Mouse (Mus musculus) Muller cell, postnatal 12 days (primary cell): Measurements from ENCODE around the gene Plekha4.
"Not testable (repeated sequence)": the region's sequence is repeated elsewhere in the genome, so short reads cannot be mapped to it uniquely, and the experiment has no call there.

Source experiments
- DNase-seq: peaks from one replicate; pipeline ENCODE4 v3.0.0-alpha.2; 2015; ENCODE audit errors: inconsistent ontology term

Plekha4 gene

DNA sequence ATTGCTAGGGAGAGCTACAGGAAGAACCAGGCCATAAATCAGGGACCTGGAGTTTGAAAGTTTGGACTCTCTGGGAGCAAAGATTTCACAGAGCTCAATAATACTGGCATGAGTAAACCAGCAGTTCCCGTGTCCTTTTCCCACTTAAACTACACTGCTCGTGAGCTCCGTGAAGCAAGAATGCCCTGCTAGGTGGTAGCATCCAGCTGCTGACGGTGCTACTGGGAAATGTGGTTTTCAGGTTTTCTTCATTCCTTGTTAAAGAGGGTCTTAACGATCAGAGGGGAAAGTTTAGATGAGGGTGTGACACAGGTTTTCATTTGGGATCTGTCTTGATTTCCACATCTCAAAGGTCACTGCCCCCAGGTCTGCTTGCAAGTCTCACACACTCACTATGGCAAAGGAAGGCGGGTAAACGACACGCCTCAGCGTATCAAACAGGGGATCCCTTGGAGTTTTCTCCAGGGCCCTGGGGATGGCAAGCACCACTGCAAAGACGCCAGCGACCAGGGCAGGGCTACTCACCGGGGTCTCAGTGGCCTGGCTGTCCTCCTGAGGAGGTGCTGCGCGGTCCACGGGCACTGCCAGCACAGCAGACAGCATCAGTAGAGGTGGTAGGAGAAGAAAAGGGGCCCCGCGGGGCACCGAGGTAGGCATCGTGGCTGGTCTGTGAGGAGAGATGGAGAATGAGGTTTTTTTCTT lies 16.8 kb upstream of the Plekha4 start:
- no peak for DNase-seq

DNA sequence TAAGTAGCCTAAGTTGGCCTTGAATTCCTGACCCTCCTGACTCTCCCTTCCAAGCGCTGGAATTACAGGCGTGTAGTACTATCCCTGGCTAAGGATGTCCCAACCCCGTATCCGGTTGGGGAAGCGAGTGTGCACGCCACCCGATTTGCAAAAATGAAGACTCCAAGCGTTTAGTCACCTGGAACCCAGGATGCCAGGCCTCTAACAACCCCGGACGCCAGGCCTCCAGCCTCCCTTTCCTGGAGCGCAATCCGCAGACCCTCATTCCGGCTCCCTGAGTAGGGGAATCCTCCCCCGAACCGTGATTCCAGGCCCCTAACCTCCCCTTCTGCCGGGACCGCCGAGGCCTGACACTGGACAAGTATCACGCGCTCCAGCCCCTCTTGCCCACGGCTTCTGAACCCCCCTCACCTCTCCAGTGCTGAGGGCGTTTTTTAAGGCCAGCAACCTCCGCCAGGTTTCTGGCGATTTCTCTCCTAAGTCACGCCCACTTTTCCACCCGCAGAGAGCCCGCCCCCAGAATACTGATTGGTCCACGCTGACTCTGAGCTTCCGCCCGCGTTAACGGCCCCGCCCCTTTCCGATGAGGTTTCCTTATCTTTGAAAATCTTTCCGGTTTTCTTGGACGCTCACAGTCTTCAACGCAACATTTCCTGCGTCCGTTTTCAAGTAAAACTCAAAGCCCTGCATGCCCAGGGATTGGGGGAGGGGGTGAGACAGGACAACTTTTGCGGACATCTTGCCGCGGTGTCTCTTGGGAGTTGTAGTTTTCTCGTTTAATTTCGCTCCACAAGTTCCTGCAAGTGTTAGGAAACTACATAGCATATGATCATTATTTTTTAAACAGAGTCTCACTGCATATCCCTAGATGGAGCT lies 16.0 kb upstream of the Plekha4 start, which contains the start of gene Nucb1:
Nucb1 (minus strand) TSS at position 495 of the 876 bp plus-strand sequence.
- DNase-seq = peak; percentile 94

DNA sequence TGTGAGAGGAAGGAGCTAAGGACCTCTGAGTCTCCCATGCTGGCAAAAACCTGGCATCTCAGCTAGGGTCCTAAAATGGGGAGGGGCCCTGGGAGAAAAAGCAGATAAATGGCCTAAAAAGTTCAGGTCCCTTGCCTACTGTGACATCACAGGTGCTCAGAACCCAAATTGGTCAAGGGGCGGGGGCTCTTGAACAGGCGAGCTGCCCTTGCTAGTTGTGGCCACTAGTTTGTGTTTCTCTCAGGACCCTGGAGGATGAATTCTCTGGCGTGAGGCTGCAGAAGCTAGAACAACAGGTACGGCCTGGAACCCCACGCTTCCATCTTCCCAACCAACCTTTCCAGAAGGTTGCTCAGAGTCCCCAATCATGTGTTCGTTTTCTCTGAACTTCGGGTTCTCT lies 11.7 kb upstream of the Plekha4 start:
- no peak for DNase-seq

DNA sequence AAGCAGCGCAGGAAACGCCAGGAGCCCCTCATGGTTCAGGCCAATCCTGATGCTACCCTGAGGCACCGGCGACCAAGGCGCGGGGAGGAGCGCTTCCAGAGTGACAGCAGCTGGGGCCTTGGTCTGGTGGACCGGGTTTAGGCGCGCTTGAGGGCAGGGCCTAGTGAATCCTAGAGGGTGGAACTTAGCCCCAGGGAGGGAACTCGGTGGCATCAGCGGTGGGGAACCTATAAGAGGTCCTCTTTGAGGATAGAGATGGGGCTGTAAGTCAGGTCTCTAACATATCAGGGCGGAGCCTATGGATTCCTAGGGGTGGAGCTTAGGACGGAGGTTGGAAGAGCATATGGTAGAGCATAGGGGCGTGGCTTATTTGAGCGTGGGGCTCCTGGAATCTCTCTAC lies 10.7 kb upstream of the Plekha4 start:
- DNase-seq = no peak

DNA sequence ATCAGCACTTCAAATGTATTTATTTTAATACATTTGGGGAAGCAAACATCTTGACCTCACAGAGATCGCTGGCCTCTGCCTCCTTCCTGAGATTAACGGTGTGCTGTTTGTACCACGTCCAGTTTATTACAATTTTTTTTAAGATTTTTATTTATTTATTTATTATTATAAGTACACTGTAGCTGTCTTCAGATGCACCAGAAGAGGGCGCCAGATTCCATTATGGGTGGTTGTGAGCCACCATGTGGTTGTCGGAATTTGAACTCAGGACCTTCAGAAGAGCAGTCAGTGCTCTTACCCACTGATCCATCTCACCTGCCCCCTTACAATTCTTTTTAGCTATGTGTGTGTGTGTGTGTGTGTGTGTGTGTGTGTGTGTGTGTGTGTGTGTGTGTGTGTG lies 9.3 kb upstream of the Plekha4 start:
- not testable (repeated sequence) for DNase-seq

DNA sequence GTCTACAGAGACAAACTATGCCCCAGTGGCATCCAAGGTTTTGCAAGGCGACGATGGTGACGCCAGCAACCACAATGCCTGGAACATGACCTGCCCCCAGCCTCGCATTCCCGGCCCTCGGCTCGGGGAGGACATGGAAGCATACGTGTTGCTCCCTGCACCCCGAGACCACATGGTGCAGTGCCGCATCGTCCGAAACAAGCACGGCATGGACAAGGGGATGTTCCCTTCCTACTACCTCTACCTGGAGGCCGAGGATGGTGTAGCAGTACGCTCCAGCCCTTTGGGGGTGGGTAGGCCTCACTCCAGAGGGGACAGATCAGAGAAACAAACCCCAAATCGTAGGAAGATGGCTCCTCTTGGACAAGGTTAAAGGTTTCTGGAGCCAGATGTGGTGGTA lies 7.5 kb upstream of the Plekha4 start:
- no peak for DNase-seq

DNA sequence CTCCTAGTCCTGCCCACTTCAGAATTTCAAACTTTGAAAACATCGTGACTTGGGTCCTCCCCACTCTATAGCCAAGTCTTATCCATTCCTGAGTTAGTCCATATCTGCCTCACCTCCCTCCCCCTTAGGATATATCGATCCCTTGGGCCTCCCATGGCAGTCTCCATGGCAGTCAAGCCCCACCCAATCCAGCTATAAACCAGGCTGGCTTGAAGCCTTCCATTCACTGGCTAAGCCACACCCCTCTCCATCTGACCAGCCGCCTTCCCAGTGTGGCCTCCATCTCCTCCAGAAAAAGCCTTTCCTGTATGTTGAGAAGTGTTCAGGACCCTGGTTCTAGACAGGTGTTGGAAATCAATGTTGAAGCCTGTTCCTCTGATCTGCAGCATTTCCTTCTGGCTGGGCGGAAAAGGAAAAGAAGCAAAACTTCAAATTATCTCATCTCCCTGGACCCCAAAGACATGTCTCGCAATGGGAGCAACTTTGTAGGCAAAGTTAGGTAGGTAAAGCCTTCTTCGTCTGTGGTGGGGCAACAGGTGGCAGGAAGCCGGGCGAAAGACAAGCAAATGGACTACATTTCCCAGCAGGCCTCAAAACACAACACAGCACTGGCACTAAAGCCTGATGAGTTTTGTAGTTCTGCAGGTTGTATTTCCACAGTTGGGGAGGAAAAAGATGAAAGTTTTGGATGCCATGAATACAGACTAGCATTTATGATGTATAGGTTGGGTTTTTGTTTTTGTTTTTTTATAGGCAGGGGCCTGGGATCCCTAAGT lies 6.6 kb upstream of the Plekha4 start:
- no peak for DNase-seq

DNA sequence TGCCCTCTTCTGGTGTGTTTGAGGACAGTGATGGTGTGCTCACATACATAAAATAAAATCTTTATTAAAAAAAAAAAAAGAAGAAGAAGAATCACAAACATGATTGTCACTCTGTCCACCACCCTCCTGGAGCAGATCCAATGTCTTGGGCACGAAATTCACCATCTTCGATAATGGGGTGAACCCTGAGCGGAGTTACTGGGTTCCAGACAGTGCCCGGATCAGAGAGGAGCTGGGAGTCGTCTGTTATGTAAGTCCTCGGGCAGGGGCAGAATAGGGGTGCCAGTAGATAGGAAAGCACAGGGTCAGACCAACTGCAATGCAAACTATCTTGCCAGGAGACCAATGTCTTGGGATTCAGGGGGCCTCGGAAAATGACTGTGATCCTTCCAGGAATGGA lies 5.5 kb upstream of the Plekha4 start:
- DNase-seq = no peak

DNA sequence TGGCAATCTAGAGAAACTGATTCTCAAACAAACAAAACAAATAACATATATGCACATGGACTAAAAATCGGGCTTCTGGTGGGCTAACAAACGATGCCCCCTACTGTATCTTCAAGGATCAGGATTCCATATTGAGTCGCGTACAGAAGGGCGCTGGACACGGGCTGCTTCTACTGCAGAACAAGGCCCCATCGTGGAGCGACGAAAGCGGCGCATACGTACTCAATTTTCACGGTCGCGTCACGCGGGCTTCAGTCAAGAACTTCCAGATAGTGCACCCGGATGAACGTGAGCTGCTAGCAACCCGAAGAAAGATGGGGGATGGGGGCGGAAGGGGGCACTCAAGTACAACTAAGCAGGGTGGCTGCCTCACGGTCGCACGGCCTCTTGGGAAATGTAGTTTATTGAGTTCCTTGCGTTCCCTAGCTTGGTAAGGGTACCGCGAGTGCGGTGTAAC lies 4.4 kb upstream of the Plekha4 start:
- DNase-seq = peak; percentile 91

DNA sequence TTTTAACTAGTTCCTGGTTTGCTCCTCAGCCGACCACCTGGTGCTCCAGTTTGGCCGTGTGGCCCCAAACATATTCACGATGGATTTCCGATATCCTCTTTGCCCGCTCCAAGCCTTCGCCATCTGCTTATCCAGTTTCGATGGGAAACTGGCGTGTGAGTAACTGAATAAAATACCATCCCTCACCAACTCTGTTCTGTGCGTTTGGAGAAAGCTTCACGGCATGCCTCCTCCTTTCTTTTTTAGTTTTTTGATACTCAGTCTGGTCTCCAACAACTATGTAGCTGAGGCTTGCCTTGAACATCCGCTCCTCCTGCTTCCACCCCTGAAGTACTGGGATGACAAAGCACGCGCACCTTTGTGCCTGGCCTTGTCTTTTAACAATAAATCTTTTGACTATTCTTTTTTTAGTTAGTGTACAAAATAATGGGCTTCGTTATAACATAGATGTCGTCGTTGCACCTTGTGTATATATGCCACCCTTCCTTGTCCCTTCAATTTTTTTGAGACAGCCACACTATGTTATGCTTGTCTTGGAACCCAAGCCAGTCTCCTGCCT lies 3.9 kb upstream of the Plekha4 start:
- no peak for DNase-seq

DNA sequence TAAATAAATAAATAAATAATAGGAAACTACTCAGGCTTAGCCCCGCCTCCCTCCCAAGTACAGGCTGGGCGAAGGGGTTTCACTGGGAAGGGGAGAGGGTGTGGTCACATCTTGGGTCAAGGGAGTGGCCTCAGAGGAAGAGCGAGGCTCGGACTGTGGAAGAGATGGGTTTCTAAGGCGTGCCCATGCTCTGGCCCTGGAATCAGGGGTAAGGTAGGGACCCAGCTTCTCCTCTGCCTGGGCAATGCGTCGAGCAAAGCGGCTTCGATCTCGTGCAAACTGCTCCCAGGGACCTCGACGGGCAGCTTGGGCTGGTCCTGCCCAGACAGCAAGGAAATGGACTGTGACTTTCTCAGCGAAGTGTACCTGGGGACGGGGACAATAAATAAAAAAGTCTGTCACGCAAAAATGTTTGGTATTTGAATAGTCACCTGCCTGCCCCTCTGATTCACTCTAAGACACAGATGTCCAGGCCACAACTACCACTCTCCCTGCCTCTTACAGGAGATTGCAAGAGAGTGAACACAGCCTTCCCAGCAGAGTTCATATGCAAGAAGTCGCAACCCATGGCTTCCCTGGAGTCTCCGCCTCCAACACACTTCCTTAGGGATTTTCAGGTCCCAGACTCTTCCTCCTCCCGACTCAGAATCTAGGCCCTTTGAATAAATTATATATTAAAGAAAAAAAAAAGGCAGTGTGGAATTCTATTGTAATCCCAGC lies 3.0 kb upstream of the Plekha4 start:
- peak; percentile 14 for DNase-seq

DNA sequence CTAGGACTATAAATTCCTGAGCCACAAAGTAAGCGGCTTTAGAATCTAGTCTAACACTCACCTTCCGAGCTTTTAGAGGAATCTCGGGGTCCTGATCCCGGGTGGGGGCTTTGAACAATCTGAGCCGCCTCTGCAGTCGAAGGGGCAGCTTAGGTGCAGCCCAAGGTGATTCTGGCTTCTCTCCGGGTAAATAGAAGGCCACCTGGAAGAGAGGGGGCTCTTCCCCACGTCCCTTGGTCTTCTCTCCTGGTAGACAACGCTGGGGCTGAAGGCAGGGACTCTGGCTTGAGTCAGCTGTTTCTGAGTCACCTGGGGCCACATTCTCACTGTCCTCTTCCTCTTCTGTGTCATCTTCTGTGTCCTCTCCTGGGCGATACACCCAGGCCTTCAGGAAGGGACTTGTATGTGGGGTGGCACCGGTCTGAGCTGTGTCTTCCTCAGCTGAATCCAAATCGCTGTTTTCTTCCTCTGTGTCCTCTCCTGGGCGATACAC lies 2.4 kb upstream of the Plekha4 start:
- DNase-seq = no peak

DNA sequence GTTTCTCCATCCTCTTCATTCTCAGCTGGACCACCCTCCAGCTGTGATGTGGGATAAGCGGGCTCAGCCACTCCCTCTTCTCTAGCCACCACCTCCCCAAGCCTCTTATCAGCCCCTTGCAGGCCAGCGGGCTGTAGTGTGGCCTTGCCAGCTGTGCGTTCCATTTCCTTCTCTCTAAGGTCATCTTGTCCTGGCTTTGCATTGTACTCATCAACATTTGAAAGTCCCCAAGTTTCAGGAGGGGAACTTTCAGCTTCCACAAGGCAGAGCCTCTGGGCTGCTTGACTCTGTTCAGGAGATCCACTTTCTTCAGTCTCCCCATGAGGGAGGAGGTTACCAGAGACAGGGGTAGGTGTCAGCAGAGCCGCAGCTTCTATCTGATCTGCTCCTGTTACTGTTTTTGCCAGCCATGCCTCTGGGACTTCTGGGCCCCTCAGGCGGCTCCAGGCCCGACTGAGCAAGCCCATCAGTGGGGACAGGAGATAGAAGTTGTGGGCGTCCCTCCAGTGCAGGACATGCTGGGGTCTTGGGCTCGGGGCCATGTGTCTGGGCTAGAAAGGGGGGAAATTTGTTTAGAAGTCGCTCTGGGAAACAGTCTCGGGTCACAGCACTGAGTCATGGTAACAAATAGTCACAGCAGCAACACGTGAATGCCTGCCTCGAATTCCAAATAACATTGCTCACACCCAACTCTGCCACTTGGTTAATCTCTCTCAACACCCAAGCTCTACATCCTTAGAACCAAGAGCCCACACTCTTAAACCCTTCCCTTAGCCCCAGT lies 1.1 kb upstream of the Plekha4 start:
- peak; percentile 76 for DNase-seq

DNA sequence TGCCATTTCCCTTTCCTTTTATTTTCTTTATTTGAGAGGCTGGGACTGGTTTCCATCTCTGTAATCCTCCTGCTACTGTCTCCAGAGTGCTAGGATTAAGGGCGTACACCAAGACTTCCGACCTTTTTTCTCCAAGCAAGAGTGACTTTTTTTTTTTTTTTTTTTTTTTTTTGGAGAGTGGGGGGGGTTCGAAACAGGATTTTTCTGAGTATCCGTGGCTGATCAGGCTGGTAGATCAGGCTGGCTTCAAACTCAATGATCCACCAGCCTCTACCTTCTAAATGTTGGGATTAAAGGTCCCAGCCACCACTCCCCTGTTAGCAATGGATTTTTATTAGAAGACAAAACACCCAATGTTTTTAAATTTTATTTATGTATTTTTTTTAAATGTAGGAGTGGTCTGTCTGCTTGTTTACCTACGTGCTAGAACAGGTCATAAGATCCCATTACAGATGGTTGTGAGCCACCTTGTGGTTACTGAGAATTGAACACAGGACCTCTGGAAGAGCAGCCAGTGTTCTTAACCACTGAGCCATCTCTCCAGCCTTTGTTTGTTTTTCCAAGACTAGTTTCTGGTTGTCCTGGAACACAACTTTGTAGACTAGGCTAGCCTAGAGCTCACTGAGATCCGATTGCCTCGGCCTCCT lies 467 bp downstream of the Plekha4 start:
- peak; percentile 42 for DNase-seq

DNA sequence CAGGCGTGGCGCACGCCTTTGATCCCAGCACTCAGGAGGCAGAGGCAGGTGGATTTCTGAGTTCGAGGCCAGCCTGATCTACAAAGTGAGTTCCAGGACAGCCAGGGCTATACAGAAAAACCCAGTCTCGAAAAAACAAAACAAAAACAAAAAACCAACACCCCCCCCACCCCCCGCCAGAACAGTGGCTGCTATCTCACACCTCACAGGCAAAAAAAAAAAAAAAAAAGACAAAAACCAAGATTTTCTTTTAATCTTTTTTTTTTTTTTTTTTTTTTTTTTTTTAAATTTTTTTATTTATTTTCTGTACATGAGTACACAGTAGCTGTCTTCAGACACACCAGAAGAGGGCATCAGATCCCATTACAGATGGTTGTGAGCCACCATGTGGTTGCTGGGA lies 1.0 kb downstream of the Plekha4 start:
- not testable (repeated sequence) for DNase-seq

DNA sequence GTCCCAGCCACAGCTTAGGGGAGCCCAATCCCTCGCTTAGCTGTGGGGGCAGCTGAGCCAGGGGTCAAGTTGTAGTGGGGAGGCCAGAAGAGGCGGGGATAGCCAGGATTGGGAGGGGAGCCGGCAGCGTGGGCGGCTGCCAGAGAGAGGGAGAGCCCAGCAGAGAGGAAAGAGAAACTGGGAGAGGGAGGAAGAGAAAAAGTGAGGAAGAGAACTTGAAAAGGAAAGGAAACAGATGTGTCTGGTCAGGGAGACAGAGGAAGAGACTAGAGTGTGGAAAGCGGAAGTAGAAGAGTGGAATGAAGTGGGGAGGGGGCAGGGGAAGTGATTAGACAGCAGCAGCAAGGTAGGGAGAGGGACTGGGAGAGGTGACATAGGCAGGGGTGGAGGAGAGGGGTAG lies 3.3 kb downstream of the Plekha4 start:
- DNase-seq = peak; percentile 72

DNA sequence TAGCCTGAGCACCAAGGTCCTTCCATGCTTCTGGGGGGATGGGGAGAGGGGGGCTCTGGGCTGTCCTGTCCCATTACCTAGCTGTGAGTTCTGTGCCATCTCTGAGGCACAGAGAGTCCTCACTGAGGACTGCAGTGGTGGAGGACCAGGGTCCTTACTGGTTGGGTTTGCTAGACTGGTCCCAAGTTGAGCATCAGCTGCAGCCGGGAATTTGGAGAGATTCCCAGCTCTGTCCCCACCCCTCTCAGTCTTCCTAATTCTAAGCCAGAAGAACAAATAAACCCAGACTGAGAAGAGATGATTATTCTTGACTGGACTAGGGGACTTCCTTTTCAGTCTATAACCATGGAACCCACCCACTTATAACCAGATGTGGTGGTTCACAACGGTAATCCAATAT lies 4.5 kb downstream of the Plekha4 start:
- peak; percentile 59 for DNase-seq

DNA sequence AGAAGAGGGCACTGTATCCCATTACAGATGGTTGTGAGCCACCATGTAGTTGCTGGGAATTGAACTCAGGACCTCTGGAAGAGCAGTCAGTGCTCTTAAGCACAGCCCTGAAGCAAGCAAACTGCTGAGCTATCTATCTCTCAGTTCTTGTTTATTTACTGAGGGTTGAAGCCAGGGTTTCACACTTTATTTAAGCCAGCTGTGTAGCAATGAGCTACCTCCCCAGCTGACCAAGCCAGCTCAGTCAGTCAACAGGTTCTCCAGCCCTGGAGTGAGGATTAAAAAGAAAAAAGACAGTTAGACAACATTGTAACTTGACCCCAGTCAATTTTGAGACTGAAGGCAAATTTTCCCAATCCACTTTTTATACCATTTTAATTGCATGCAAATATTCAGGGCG lies 9.5 kb downstream of the Plekha4 start:
- no peak for DNase-seq

DNA sequence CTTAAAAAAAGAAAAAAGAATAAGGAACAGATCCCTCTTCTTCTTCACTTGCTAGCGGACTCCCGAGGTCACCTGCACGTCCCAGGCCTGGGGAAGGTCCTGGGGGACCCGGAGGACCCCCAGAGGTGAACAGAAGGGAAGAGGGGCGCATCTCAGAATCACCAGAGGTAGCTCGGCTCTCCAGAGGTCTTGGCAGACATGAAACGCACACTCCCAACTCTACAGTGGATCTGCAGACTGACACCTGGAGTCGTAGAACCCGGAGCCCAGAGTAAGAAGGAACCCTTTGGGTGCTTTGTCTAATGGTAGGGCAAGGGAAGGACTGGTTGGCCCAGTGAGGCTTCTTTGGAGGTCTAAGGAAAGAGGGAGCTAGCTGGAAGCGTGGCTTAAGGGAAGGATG lies 11.5 kb downstream of the Plekha4 start:
- no peak for DNase-seq
